Mouse (Mus musculus): ENCODE data around the gene Nipal3.

- TF ChIP-seq CTCF (IDR thresholded peaks at IDR 0.05; ENCODE audit: extremely low read depth, insufficient read depth, insufficient read length, insufficient replicate concordance) = no peak
- TF ChIP-seq POLR2A (IDR thresholded peaks at IDR 0.05; ENCODE audit: low read depth, low read length) = no peak
Measured at GRCm38 (mm10) chr4:135533001-135533400, 38.2 kb upstream of the Nipal3 start.

All from spleen, adult 2 months (tissue).